Mouse (Mus musculus) c-Kit-positive CD71-positive TER-119-positive erythroid progenitor cells, embryonic 14.5 days (primary cell): ENCODE results near the gene Olfr1110.
"Not testable (repeated sequence)": the region's sequence is repeated elsewhere in the genome, so short reads cannot be mapped to it uniquely, and the experiment has no call there.

ENCODE experiments used
- DNase-seq: peaks from one replicate; pipeline ENCODE4 v3.0.0-alpha.2; 2013; ENCODE audit warnings: low spot score

Gene Olfr1110

DNA sequence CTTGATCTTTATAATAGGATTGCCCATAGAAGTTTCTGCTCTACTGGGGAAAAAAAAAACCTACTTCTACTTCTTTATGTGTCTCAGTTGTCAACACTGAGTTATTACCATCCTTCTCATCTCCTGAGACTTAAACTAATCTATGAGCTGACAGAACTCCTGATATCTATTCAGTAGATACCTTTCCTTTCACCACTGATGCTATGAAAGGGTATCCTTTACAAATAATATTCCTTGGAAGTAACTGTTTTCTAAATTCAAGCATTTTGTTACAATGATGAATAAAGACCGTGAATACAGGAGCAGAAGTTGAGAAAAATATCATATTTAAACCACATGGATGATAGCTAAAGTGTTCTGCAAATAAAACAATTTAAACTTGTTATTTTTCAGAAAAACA lies at the start of gene Olfr1110:
TSS of gene Olfr1110 (minus strand) at position 101 of the 400 bp plus-strand sequence.
- DNase-seq = no peak

DNA sequence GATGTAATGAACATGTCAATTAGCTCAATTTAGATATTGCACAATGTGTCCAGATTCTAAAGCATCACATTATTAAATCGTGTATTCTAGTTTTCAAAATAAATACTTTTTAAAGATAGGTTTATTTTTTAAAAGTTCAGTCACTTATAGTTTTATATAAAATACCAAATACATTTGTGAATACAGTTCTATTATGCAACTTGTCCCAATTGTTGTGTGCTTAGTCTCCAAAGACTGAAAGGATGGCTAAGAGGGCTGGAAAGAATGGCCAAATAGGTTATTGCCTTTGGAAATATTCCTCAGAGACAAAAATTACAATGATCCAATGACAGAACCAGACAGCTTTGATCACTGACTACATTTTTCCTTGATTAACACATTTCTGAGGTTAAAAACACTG lies 47.4 kb upstream of the Olfr1110 start, which contains the start of gene Olfr1112:
TSS of gene Olfr1112 (plus strand) at position 301 of the 400 bp plus-strand sequence.
- no peak for DNase-seq

DNA sequence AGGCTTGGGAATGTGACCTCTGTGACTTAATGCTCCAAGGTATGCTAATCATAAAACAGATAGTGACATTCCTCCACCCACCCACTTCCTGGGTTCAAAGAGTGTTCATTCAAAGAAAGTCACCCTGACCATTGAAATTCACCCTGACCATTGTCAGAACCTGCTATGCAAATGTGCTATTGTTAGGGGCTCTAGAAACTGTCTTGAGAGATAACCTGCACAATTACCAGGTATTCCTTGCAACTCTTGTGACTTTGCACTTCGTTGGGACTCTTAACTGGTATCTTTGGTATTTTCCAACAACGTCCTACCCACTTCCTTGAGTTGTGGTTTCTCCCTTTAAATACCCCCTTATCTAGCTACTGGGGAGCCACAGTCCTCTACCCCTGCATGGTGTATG lies 27.6 kb upstream of the Olfr1110 start:
- not testable (repeated sequence) for DNase-seq

GRCm38 (mm10) chr2:87152524-87152923 lies 12.4 kb upstream of the Olfr1110 start, which contains the start of gene Olfr1111:
Gene Olfr1111 (minus strand): TSS chr2:87152624.
- no peak for DNase-seq

DNA sequence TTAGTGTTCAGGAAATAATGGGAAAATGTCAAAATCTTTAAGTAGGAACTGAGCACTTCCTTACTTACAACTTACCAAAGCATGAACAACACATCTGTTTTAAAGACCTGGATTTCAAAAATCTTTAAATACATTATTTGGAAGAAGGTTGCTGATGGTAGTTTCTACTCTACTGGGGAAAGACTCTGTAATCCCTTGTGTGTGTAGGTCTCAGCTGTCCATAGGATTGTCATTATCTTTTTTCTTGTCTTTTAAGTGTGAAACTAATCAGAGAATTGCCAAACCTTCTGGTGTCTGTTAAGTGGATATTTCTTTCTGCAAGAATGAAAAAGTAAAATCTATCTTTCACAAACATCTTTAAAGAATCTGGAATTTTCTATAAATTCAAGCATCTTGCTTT lies 25.6 kb downstream of the Olfr1110 start, which contains the start of gene Olfr259:
TSS of gene Olfr259 (minus strand) at position 101 of the 400 bp plus-strand sequence.
- DNase-seq = no peak

DNA sequence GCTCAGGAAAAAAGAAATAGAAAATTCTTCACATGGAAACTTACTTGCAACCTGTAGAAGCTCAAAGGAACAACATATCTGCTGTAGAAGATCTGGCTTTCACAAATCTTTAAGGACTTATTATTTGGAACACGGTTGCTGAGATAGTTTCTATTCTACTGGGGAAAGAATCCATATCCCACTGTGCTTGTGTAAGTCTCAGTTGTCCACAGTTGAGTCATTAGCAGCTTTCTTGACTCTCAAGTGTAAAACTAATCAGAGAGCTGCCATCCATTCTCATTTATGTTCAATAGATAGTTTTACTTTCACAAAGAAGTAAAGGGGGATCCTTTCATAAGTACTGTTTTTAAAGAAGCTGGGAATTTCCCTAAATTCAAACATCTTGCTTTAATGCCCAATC lies 44.2 kb downstream of the Olfr1110 start, which contains the start of gene Olfr1109:
TSS of gene Olfr1109 (minus strand) at position 101 of the 400 bp plus-strand sequence.
- DNase-seq = no peak
